Mouse (Mus musculus) CH12.LX (cell line): ENCODE measurements around the gene Mum1. TPM values are rescaled to one million over a fixed set of nuclear protein-coding genes. Genes with fewer than 3 reads are reported as not detected.

ENCODE experiments used
- DNase-seq: peaks from one replicate; pipeline ENCODE4 v3.0.0-alpha.2; 2013; ENCODE audit errors: extremely low read depth
- H3K27ac ChIP-seq: 2 replicates; pipeline ENCODE4 v1.5.1; 2012; ENCODE audit warnings: low read depth, mild to moderate bottlenecking, control low read depth, moderate library complexity; ENCODE audit not compliant: insufficient read depth
- H3K27me3 ChIP-seq: replicated peaks from 2 replicates; pipeline ENCODE3; 2012; ENCODE audit warnings: inconsistent platforms
- H3K36me3 ChIP-seq, 2 experiments: replicated peaks in 1 of 2; 2 replicates each; pipeline versions ENCODE3 to v1.6.1; 2012; ENCODE audit warnings: inconsistent platforms in 1 of 2, low read length in 1 of 2, mild to moderate bottlenecking in 1 of 2, mixed read lengths in 1 of 2, moderate library complexity in 1 of 2; ENCODE audit not compliant: control insufficient read depth in 1 of 2, insufficient read depth in 1 of 2
- H3K4me1 ChIP-seq, 2 experiments: 2 replicates each; pipeline ENCODE4 v1.6.1; 2012; ENCODE audit warnings: inconsistent platforms in 1 of 2, moderate library complexity in 1 of 2; ENCODE audit not compliant: insufficient read depth in 2 of 2, control insufficient read depth in 1 of 2
- H3K4me2 ChIP-seq: 2 replicates; pipeline ENCODE4 v1.6.1; 2012; ENCODE audit warnings: low read depth, mild to moderate bottlenecking, control low read depth; ENCODE audit not compliant: poor library complexity, insufficient read depth, severe bottlenecking
- H3K4me3 ChIP-seq, 3 experiments: fragments of 150-350 bp in 1 of 3; sonication (generic) in 1 of 3; replicated peaks in 1 of 3; 2 replicates each; pipeline versions ENCODE3 to v1.5.1; 2011 to 2012; ENCODE audit warnings: low read depth in 2 of 3, low read length in 2 of 3, mild to moderate bottlenecking in 2 of 3, moderate library complexity in 2 of 3, control low read depth in 1 of 3, improper control_type of control experiment in 1 of 3, inconsistent platforms in 1 of 3, mixed read lengths in 1 of 3; ENCODE audit not compliant: poor library complexity in 1 of 3
- H3K79me2 ChIP-seq: replicated peaks from 2 replicates; pipeline ENCODE4 v1.6.1; 2012; ENCODE audit warnings: mild to moderate bottlenecking, moderate library complexity; ENCODE audit not compliant: control insufficient read depth, poor library complexity, insufficient read depth, severe bottlenecking; ENCODE audit errors: extremely low read depth
- H3K9ac ChIP-seq: 2 replicates; pipeline ENCODE4 v1.6.1; 2012; ENCODE audit warnings: low read depth, mild to moderate bottlenecking, control low read depth, moderate library complexity; ENCODE audit not compliant: insufficient read depth
- H3K9me3 ChIP-seq: replicated peaks from 2 replicates; pipeline ENCODE3; 2012; ENCODE audit warnings: low read length, inconsistent platforms, mixed read lengths
- CHD1 ChIP-seq: IDR thresholded peaks from 2 replicates; pipeline ENCODE4 v1.6.1; 2012; ENCODE audit warnings: low read depth, low read length, improper control_type of control experiment, inconsistent platforms
- CHD2 ChIP-seq: IDR thresholded peaks from 2 replicates; pipeline ENCODE4 v1.6.1; 2011; ENCODE audit warnings: low read length, improper control_type of control experiment
- CTCF ChIP-seq, 2 experiments: IDR thresholded peaks in 1 of 2; conservative IDR thresholded peaks in 1 of 2; 2 replicates each; pipeline ENCODE4 v1.5.1; 2011 to 2012; ENCODE audit warnings: low read depth in 2 of 2, low read length in 2 of 2, improper control_type of control experiment in 1 of 2, inconsistent platforms in 1 of 2, mild to moderate bottlenecking in 1 of 2, moderate library complexity in 1 of 2
- E2F4 ChIP-seq: IDR thresholded peaks from 2 replicates; pipeline ENCODE4 v1.6.1; 2011; ENCODE audit warnings: low read depth, low read length, improper control_type of control experiment; ENCODE audit not compliant: insufficient replicate concordance
- EP300 ChIP-seq: IDR thresholded peaks from 2 replicates; pipeline ENCODE4 v1.6.1; 2011; ENCODE audit warnings: low read length, improper control_type of control experiment
- HCFC1 ChIP-seq: IDR thresholded peaks from 2 replicates; pipeline ENCODE4 v1.6.1; 2012; ENCODE audit warnings: low read depth, mild to moderate bottlenecking, inconsistent platforms, low read length, improper control_type of control experiment
- IRF4 ChIP-seq: IDR thresholded peaks from 2 replicates; pipeline ENCODE4 v1.6.1; 2014; ENCODE audit warnings: low read depth, mild to moderate bottlenecking, inconsistent platforms, low read length, improper control_type of control experiment
- JUND ChIP-seq: conservative IDR thresholded peaks from 2 replicates; pipeline ENCODE4 v1.6.1; 2011; ENCODE audit warnings: low read depth, low read length, improper control_type of control experiment
- MAX ChIP-seq: IDR thresholded peaks from 2 replicates; pipeline ENCODE4 v1.6.1; 2011; ENCODE audit warnings: low read length, improper control_type of control experiment
- MAZ ChIP-seq: IDR thresholded peaks from 2 replicates; pipeline ENCODE4 v1.6.1; 2012; ENCODE audit warnings: low read depth, mild to moderate bottlenecking, inconsistent platforms, low read length, improper control_type of control experiment, moderate library complexity
- MXI1 ChIP-seq: IDR thresholded peaks from 2 replicates; pipeline ENCODE4 v1.6.1; 2011; ENCODE audit warnings: mild to moderate bottlenecking, low read depth, low read length, improper control_type of control experiment
- MYC ChIP-seq: IDR thresholded peaks from 2 replicates; pipeline ENCODE4 v1.6.1; 2011; ENCODE audit warnings: low read depth, mild to moderate bottlenecking, improper control_type of control experiment, low read length
- PAX5 ChIP-seq: IDR thresholded peaks from 2 replicates; pipeline ENCODE4 v1.6.1; 2012; ENCODE audit warnings: low read length, inconsistent platforms, mixed read lengths
- POLR2A ChIP-seq: IDR thresholded peaks from 2 replicates; pipeline ENCODE4 v1.6.1; 2011; ENCODE audit warnings: low read depth, mild to moderate bottlenecking, improper control_type of control experiment, low read length
- POLR2AphosphoS2 ChIP-seq: IDR thresholded peaks from 2 replicates; pipeline ENCODE4 v1.6.1; 2011; ENCODE audit warnings: low read depth, low read length, improper control_type of control experiment
- RAD21 ChIP-seq: IDR thresholded peaks from 2 replicates; pipeline ENCODE4 v1.6.1; 2011; ENCODE audit warnings: low read depth, mild to moderate bottlenecking, low read length, improper control_type of control experiment, moderate library complexity
- RCOR1 ChIP-seq: conservative IDR thresholded peaks from 2 replicates; pipeline ENCODE4 v1.6.1; 2012; ENCODE audit warnings: low read depth, mild to moderate bottlenecking, inconsistent platforms, low read length, improper control_type of control experiment
- SIN3A ChIP-seq: IDR thresholded peaks from 2 replicates; pipeline ENCODE4 v1.6.1; 2012; ENCODE audit warnings: low read length, improper control_type of control experiment, inconsistent platforms
- TBP ChIP-seq: conservative IDR thresholded peaks from 2 replicates; pipeline ENCODE4 v1.6.1; 2011; ENCODE audit warnings: low read depth, low read length, improper control_type of control experiment
- UBTF ChIP-seq: IDR thresholded peaks from 2 replicates; pipeline ENCODE4 v1.6.1; 2012; ENCODE audit warnings: low read depth, mild to moderate bottlenecking, inconsistent platforms, low read length, improper control_type of control experiment, moderate library complexity
- USF1 ChIP-seq: IDR thresholded peaks from 2 replicates; pipeline ENCODE4 v1.6.1; 2014; ENCODE audit warnings: low read depth, mild to moderate bottlenecking, inconsistent platforms, low read length, improper control_type of control experiment
- ZC3H11A ChIP-seq: IDR thresholded peaks from 2 replicates; pipeline ENCODE4 v1.6.1; 2012; ENCODE audit warnings: low read depth, mild to moderate bottlenecking, inconsistent platforms, low read length, improper control_type of control experiment
- ZKSCAN1 ChIP-seq: IDR thresholded peaks from 2 replicates; pipeline ENCODE4 v1.6.1; 2012; ENCODE audit warnings: low read depth, inconsistent platforms, low read length, improper control_type of control experiment, borderline replicate concordance
- ZNF384 ChIP-seq: IDR thresholded peaks from 2 replicates; pipeline ENCODE4 v1.6.1; 2012; ENCODE audit warnings: low read depth, low read length, improper control_type of control experiment, inconsistent platforms
- dilution Hi-C: fragments of 300-500 bp; cut with MboI; formaldehyde crosslinking; loops from 2 replicates; pipeline ENCODE4 v1.14.3; 2020; ENCODE audit warnings: low sequenced_read_pairs; ENCODE audit not compliant: extremely low pct_unique_long_range_greater_than_20kb, extremely low pct_ligation_motif_present
- in situ Hi-C: fragments of 300-500 bp; cut with MboI; formaldehyde crosslinking; loops from 3 replicates; pipeline ENCODE4 v1.14.3; 2019; ENCODE audit warnings: low sequenced_read_pairs, low pct_ligation_motif_present, low pct_unique_long_range_greater_than_20kb, mixed read lengths
- polyA plus RNA-seq: library from polyadenylated mRNA; unstranded; fragments of >175 nt; gene quantifications from 2 replicates; pipeline ENCODE4 v1.2.1, GENCODE M21; 2012; ENCODE audit warnings: low read depth; ENCODE audit not compliant: insufficient read length
- total RNA-seq, 2 experiments: library from RNA; depleted of rRNA; stranded (reverse); fragments of 300-350 nt in 1 of 2; fragments of >200 nt in 1 of 2; gene quantifications; 2 replicates each; pipeline ENCODE4 v1.2.3; 2012 to 2014

The Mum1 gene
- total and polyA plus RNA-seq, 3 experiments: 22.9 to 35.6 (median 25.1) TPM

GRCm38 (mm10) chr10:80194441-80194840, 31.8 kb upstream of the Mum1 start:
- Histone ChIP-seq H3K36me3 (no peaks in the 10 kb centered on the region), H3K27ac (no peak overlapping the region), H3K27me3 (peaks cover 77% of the 10 kb centered on the region), H3K4me2 (no peak overlapping the region), H3K79me2 (no peaks in the 10 kb centered on the region), H3K4me1 (peaks cover under 1 to 3% of the 10 kb centered on the region in 2 experiments; a peak in 2 of 4 replicates), H3K9ac (no peak overlapping the region), H3K9me3 (peaks cover 2% of the 10 kb centered on the region), H3K4me3 (no peak overlapping the region)
- in situ Hi-C loops: no loop called here
- dilution Hi-C loops: no loop called here
- no peak for DNase-seq
- TF ChIP-seq ZC3H11A: no peak
- TF ChIP-seq IRF4: no peak
- no peak for TF ChIP-seq MAX
- no peak for TF ChIP-seq POLR2AphosphoS2
- no peak for TF ChIP-seq UBTF
- TF ChIP-seq HCFC1: no peak
- no peak for TF ChIP-seq TBP
- no peak for TF ChIP-seq RAD21
- TF ChIP-seq MYC: no peak
- no peak for TF ChIP-seq SIN3A
- no peak for TF ChIP-seq ZKSCAN1
- no peak for TF ChIP-seq CTCF (conservative IDR thresholded peaks at IDR 0.05 in 1 of 2, IDR thresholded peaks at IDR 0.05 in 1 of 2; ENCODE audit: low read depth in 2 of 2, low read length in 2 of 2)

- dilution Hi-C loops: no loop called here
Observed at GRCm38 (mm10) chr10:80196167-80196566, 30.1 kb upstream of the Mum1 start.

More at GRCm38 (mm10) chr10:80196167-80196566, 30.1 kb upstream of the Mum1 start:
- Histone ChIP-seq H3K4me3 (no peak overlapping the region), H3K9me3 (no peaks in the 10 kb centered on the region), H3K9ac (no peak overlapping the region), H3K4me2 (no peak overlapping the region), H3K27ac (no peak overlapping the region), H3K79me2 (no peaks in the 10 kb centered on the region), H3K27me3 (peaks cover 69% of the 10 kb centered on the region), H3K4me1 (peaks cover 2 to 4% of the 10 kb centered on the region in 2 experiments; a peak in 2 of 4 replicates), H3K36me3 (no peaks in the 10 kb centered on the region)
- DNase-seq: no peak
- in situ Hi-C loops: no loop called here
- TF ChIP-seq CHD2 (no peak), JUND (no peak), POLR2A (no peak), HCFC1 (no peak), USF1 (no peak), ZNF384 (no peak), E2F4 (no peak), MXI1 (no peak), RCOR1 (no peak), UBTF (no peak), MAZ (no peak), CHD1 (no peak), EP300 (no peak), PAX5 (no peak)
